Mouse (Mus musculus) kidney, adult 9 months (tissue): ENCODE measurements around the gene Ankrd36.

Experiments
- DNase-seq: peaks from one replicate; pipeline ENCODE4 v3.0.0; 2022

The Ankrd36 gene

GRCm38 (mm10) chr11:5691775-5692174 lies 122.3 kb downstream of the Ankrd36 start:
- DNase-seq, result peak; percentile 55

- DNase-seq, result no peak
Measured at GRCm38 (mm10) chr11:5700808-5701207, 131.3 kb downstream of the Ankrd36 start.

DNA sequence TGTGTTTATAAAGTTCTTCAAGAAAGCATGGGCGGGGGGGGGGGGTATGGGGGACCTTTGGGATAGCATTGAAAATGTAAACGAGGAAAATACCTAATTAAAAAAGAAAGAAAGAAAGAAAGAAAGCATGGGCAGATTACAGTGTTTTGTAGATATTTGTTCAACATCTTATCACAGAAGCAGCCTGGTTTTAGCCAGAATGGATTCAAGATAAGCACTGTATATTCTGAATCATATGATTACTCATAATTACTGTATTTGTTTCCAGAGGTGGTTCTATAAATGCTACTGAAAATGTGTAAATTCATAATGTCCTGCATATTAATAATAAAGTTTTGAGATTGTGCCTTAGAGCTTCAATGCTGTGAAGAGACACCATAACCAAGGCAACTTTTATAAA lies 131.8 kb downstream of the Ankrd36 start:
- DNase-seq, result no peak

GRCm38 (mm10) chr11:5701821-5702220 lies 132.3 kb downstream of the Ankrd36 start:
- no peak for DNase-seq

- DNase-seq, result no peak
Measured at GRCm38 (mm10) chr11:5702271-5702956, 132.9 kb downstream of the Ankrd36 start.

GRCm38 (mm10) chr11:5702957-5703332 lies 133.5 kb downstream of the Ankrd36 start:
- no peak for DNase-seq

DNA sequence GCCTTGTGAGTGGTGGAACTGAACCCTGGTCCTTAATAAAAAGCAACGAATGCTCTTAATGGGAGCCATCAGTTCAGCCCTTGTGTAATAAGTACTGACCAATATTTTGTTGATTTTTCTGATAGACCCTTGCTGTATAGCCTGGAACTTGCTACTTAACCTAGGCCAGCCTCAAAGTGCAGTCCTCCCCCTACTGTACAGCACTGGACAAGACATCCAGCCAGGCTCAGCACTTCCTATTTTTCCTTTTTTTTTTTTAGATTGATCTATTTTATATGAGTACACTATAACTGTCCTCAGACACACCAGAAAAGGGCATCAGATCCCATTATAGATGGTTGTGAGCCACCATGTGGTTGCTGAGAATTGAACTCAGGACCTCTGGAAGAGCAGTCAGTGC lies 133.9 kb downstream of the Ankrd36 start:
- no peak for DNase-seq

DNA sequence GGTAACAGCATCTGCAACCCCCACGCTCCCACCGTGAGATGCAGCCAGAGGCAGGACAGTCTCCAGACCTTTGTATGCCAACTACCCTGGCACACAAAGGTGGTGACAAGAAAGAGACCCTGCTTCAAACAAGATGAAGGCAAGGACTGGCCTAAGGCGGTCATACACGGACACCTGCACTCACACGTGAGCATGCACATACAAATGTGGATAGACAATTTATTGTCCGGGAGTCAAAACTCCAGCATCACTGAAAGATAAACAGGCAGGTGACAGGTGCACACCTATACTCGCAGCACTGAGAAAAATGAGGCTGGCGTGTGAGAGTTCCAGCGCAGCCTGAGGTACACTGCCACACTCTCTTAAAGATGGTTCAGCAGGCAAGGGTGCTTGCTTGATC lies 136.5 kb downstream of the Ankrd36 start:
- no peak for DNase-seq

GRCm38 (mm10) chr11:5706874-5707529 lies 137.5 kb downstream of the Ankrd36 start:
- DNase-seq, result peak; percentile 41

DNA sequence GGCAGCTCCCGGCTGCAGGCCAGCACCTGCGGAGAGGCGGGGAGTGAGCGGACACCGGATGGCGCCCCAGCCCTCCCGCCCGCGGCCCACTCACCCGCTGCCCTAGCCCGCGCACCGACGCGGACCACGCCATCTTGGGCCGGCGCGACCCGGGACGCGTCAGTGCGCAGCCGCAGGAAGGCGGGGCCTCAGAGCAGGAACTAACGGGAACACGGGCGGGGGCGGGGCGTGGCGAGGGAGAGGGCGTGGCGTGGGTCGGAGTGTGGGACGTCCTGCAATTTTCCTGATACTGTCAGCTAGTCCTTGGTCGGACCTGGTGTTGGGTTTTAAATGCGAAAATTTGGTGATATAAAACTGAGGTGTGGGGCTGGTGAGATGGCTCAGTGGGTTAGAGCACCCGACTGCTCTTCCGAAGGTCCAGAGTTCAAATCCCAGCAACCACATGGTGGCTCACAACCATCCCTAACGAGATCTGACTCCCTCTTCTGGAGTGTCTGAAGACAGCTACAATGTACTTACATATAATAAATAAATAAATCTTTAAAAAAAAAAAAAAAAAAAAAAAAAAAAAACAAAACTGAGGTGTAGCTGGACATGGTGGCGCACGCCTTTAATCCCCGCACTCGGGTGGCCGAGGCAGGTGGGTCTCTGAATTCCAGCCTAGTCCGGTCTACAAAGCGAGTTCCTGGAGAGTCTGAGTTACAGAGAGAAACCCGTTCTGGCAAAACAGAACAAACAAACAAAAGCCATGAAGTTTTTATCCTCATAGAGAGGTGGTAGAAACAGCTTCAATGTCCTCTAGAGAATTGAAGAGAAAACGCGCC lies 138.3 kb downstream of the Ankrd36 start:
- peak; percentile 89 for DNase-seq

- peak; percentile 4 for DNase-seq
Measured at GRCm38 (mm10) chr11:5715179-5715578, 145.7 kb downstream of the Ankrd36 start.

DNA sequence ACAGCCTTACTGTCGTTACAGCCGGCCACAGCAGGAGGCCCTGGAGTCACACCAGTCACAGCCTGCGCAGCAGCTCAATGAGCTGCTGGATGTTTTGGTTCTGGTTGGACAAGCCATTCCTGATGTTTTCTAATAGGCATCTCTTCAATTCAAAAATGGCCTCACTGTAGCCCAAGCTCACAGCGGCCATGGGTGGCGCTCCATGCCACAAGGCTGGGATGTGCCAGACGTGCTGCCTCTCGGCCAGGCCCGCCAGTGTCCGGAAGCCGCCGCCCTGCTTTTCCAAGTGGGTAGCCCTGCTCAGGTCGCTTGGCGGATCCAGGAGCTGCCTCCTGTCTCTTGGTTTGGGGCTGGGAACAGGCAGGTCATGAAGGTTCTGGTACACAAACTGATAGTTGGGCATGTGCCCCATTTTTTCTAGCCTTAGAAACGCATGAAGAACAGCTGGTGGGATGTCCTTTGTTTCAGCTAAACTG lies 146.2 kb downstream of the Ankrd36 start, which contains the start of gene Mrps24:
Gene Mrps24 (minus strand): TSS at position 51 of the 476 bp plus-strand sequence.
- peak; percentile 10 for DNase-seq

- DNase-seq, result no peak
Measured at GRCm38 (mm10) chr11:5716246-5716645, 146.8 kb downstream of the Ankrd36 start.

DNA sequence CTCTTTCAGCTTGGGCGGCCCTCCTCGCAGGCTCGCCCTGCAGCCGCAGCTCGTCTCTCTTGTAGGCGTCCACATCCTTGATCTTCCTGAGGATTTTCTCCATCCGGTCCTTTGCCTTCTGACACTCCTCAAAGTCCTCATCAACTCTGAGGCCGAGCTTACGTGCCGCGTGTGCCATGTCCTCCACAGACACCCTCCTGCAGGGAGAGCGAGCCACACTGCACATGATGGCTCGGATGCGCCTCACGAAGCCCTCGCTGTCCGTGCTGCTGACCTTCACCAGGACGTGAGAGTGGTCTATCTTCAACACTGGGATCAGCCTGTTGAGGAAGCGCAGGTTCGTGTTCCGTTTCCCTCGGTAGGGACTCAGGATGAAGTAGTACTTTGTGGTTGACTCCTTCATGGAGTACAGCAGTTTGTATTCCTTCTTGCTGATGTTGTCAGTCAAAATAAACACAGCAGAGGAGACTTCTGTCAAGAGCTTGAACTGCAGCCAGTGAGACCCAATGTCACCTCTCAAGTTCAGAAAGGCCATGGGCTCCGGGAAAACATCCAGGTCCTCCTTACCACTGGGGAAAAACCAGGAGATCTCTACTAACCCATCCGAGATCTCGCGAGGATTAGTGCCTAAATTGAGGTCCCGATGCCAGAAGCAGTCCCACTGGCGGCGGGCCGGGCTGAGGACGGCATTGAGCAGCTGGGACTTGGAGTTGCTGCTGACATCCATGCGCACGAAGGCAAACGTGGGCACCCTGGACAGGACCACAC lies 147.6 kb downstream of the Ankrd36 start:
- peak; percentile 19 for DNase-seq

GRCm38 (mm10) chr11:5718611-5719354 lies 149.3 kb downstream of the Ankrd36 start:
- DNase-seq, result no peak

- no peak for DNase-seq
Measured at GRCm38 (mm10) chr11:5729582-5729981, 160.1 kb downstream of the Ankrd36 start.

- DNase-seq, result no peak
Measured at GRCm38 (mm10) chr11:5732401-5732800, 162.9 kb downstream of the Ankrd36 start.

GRCm38 (mm10) chr11:5734323-5734722 lies 164.8 kb downstream of the Ankrd36 start:
- peak; percentile 32 for DNase-seq

GRCm38 (mm10) chr11:5737137-5737536 lies 167.7 kb downstream of the Ankrd36 start:
- DNase-seq, result no peak
